Mouse (Mus musculus): ENCODE data around the gene Atg9b.
"Not testable (repeated sequence)": the region's sequence is repeated elsewhere in the genome, so short reads cannot be mapped to it uniquely, and the experiment has no call there.

Atg9b gene

GRCm38 (mm10) chr5:24405389-24405876 lies 13.5 kb upstream of the Atg9b start:
- DNase-seq (ENCODE audit: low read depth in 1 of 2, low spot score in 2 of 2) = no peak

DNA sequence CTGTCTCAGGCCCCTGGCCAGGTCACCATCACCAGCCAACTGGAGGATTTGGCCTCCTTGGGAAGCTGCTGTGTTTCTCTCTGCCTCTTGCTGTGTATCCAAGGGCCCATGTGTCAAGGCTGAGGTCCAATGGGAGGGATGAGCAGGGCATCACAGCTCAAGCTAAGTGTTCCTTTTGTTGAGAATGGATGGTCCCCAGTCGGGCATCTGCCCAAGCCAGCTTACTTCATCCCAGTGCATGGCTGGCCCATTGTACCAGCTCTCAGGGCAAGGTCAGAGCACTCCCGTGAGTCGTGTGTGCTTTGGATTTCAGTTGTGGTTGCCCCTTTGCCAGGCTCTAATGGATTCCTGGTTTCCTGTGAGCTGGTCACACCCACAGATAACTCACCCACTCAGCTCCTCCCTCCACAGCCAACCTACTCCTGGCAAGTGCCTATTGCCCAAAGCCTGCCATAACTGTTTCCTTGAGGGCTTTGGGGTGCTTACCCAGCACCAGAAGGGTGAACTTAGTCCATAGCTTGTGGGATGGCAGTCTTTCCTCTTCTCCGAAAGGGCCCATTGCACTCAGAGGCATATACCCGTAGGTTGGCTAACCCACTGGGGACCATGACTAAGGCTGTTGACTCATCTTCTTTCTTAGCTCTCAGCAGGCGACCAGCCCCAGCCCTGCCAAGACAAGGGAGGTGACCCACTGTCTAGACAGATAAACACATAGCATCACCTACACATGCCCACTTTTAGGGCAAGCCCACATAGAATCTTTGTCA lies 12.8 kb upstream of the Atg9b start:
- no peak for DNase-seq (ENCODE audit: low read depth in 1 of 2, low spot score in 2 of 2)

DNA sequence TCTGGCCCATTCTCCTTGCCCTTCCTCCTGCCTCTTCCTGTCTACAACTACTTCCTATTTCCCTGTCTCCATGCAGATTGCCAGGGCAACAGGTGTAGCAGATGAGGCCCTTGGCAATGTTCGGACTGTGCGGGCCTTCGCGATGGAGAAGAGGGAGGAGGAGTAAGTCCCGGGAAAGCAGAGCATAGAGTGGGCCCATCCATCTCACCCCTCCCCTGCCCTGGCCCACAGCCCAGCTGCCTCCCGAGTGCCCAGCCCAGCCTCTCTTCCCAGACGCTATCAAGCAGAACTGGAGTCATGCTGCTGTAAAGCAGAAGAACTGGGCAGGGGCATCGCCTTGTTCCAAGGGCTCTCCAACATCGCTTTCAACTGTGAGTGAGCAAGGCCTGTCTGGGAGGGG lies 10.0 kb upstream of the Atg9b start:
- DNase-seq (ENCODE audit: low read depth in 1 of 2, low spot score in 2 of 2) = no peak

DNA sequence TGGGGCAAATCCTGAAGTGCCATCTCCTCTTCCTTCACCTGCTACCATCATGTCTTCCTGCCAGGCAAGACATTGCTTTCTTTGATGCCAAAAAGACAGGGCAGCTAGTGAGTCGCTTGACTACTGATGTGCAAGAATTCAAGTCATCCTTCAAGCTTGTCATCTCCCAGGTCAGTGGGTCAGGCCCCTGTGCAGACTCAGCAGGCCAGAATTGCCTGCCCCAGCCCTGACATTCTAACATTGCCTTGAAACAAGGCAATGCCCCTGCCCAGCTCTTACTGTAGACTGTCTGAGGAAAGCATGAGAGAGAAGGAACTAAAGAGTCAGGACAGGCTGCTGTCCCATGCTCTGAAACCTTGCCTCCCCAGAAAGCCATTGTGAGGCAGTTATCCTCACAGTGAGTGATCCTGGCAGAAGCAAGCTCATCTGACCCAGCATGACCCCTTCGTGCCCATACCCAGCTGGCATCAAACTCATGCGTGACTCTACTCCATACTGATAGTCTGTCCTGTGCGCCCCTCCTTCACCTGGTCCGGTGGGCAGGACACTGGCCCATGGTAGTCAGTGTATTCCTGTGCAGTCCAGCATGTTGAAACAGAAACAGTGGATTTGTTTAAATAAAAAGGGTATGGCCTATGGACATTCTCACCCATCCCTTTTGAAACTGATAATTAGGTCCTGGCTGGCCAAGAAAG lies 9.1 kb upstream of the Atg9b start:
- no peak for DNase-seq (ENCODE audit: low read depth in 1 of 2, low spot score in 2 of 2)

DNA sequence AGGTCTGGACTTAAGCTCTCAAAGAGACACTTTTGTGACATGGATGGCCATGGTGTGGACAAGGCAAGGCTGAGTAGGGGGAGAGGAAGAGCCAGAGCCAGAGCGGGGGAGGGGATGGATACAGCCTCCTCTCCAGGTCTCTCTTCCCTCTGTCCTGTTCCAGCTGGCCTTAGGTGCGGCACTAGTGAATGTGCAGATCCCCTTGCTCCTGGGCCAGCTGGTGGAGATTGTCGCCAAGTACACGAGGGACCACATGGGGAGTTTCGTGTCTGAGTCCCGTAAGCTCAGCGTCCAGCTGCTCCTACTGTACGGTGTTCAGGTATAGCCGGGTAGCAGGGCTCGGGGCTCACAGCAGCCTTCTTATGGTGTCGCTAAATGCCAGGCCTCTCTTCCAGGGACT lies 8.4 kb upstream of the Atg9b start:
- no peak for DNase-seq (ENCODE audit: low read depth in 1 of 2, low spot score in 2 of 2)

- DNase-seq (ENCODE audit: low read depth in 1 of 2, low spot score in 2 of 2) = no peak
Measured at GRCm38 (mm10) chr5:24399686-24400085, 7.7 kb upstream of the Atg9b start.

GRCm38 (mm10) chr5:24396254-24396653 lies 4.3 kb upstream of the Atg9b start:
- DNase-seq (ENCODE audit: low read depth in 1 of 2, low spot score in 2 of 2) = not testable (repeated sequence)

GRCm38 (mm10) chr5:24394165-24394894 lies 2.4 kb upstream of the Atg9b start:
- DNase-seq (ENCODE audit: low read depth in 1 of 2, low spot score in 2 of 2) = peak; percentile 83 to 85

DNA sequence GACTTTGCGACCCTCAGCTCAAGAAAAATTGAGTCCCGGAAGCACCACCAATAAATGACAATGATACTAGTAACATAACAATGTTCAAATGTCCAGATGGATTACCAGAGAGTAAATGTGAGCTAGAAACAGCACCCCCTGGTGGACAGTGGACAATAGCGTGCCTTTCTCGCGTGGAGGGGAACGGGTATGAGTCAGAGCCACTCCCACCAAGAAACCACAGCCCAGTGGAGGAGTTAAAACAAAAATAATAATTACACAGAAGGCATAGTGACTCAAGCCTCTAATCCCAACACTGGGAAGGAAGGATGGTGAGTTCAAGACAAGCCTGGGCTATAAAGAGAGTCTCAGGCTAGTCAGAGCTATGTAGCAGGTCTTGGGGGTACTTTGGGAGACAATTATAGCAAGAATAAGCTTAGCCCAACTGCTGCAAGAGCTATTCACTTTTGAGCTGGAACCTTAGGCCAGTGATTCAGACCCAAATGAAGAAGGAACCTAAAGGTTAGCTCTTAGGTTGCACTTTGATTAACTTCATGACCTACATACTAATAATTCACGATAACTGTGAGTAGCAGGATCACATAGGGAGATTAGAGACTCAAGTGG lies 1.6 kb upstream of the Atg9b start, which contains the start of gene Abcb8:
TSS of gene Abcb8 (plus strand) at position 272 of the 606 bp plus-strand sequence.
- peak; percentile 80 for DNase-seq (ENCODE audit: low read depth in 1 of 2, low spot score in 2 of 2)

DNA sequence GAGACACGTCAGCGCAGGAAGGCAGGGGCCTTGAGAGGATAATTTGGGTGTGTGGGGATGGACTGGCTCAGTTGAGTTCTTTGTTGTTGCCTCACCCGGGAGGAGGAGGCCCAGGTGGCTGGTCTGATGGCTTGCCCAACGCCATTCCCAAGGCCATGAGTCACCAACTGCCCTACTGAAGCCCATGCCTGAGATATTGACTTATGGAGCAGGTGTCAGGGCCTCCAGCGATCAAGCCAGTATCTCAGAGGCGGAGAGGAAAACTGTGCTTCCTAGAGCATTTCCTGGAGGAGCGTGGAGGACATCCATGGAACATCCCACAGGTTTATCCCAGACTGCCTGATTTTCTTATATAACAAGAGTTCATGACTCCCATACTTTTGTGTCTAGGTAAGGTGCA lies 781 bp upstream of the Atg9b start:
- no peak for DNase-seq (ENCODE audit: low read depth in 1 of 2, low spot score in 2 of 2)

DNA sequence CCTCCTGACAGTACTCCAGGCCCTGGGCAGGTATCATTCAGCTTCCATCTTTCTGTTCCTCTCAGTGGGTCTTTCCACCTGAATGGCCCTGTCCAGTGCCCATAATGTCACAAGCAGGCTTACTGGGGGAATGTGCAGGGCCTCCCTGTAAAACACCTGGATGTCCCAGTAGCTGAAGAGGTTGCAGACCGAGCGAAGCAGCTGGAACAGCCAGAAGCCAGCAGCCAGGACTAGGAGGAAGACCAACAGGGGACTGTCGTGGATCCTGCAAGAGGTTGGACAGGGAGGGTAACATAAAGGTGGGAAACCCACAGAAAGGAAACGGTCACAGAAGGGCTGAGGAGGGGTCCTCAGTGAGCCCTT lies 2.3 kb downstream of the Atg9b start:
- DNase-seq (ENCODE audit: low read depth in 1 of 2, low spot score in 2 of 2) = no peak

- peak; percentile 44 to 53 for DNase-seq (ENCODE audit: low read depth in 1 of 2, low spot score in 2 of 2)
Measured at GRCm38 (mm10) chr5:24389011-24389657, 2.8 kb downstream of the Atg9b start.

- DNase-seq (ENCODE audit: low read depth in 1 of 2, low spot score in 2 of 2) = no peak
Measured at GRCm38 (mm10) chr5:24388246-24388915, 3.6 kb downstream of the Atg9b start.

DNA sequence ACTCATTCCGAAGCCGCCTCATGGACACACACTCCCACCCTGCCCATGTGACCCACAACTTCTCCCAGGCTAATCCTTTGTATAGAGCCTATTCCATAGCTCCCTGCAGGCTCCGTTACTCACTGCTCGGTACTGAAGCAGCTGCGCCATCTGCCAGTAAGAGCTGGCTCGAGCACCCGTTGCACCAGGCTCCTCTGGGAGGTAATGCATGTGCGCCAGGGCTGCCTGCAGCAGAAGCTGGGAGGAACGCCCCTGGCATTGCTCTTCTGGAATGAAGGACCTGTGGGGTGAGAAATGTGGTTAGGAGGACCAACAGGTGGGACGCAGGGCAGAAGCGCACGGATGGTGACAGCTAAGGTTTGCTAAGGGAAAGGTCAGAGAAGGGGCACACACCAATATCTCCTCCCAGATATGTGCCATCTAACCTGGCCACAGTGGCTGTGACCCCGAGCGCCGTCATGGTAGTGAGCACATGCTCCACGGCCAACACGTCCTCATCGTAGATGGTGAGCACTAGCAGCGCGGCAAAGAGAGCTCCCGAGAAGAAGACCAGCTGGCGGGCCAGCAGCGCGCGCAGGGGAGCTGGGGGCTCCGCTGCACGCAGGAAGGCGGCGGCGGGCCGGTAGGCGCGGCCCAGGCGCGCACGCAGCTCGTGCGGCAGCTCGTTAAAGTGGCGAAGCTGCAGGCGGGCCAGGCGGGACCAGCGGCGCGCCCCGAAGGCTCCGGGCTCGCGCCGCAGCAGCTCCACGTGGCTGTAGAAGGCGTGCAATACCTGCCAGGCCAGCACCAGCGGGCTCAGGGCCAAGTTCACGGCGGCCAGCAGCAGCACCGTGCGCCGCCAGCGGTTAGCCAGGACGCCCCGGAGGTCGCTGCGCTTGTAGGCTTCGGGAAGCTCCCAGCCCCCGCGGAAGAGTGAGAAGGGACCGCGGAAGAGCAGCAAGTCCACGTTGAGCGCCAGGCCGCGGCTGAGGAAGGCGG lies 4.4 kb downstream of the Atg9b start:
- DNase-seq (ENCODE audit: low read depth in 1 of 2, low spot score in 2 of 2) = no peak

DNA sequence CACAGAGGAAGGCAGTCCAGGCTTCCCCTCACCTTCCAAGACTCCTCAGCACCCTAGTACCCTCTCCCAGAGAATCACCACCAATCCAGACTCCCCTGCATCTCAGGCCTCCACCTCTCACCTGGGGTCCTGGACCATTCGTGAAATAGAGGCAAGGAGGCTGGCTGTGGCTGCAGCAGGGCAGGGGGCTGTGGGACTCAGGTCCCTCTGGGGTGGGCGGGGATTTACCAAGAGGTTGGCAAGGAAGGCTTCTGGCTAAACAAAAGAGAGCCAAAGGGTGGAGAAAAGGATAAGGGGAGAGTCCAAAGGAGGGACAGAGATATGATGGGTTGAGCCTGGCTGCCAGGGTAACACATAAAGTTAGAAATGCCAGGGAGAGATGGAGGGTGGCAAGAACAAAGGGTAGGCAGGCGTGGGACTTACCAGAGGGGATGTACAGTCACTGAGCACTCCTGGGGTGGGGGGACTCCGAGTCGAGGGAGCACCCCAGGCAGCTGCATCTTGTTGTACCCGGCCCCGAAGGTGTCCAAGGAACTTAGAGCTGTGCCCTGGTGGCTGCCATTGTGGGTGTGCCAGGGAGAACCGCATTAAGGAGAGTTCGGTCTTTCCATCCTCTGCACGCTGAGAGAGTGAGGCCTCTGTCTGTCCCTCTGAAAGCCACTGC lies 5.9 kb downstream of the Atg9b start:
- no peak for DNase-seq (ENCODE audit: low read depth in 1 of 2, low spot score in 2 of 2)

DNA sequence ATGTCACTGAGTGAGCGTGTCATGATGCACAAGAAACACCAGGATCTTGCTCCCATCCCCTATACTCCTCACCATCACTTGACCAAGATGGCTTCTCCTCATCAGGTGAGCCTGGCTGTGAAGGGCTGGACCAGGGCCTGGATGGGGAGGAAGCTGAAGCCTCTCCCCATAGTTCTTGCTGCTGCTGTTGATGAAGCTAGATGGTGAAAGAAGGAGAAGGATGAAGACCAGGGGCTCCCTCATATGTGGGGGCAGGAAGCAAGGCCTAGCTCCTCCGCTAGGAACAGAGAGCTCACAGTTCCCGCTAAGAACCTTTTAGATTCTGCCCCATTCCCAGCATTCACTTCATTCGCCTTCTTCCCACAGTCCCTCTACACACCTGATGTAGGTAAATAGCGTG lies 6.6 kb downstream of the Atg9b start:
- DNase-seq (ENCODE audit: low read depth in 1 of 2, low spot score in 2 of 2) = no peak

- no peak for DNase-seq (ENCODE audit: low read depth in 1 of 2, low spot score in 2 of 2)
Measured at GRCm38 (mm10) chr5:24384407-24384806, 7.5 kb downstream of the Atg9b start.

- DNase-seq (ENCODE audit: low read depth in 1 of 2, low spot score in 2 of 2) = peak; percentile 87 to 89
Measured at GRCm38 (mm10) chr5:24383026-24383859, 8.7 kb downstream of the Atg9b start.

Measured in monocyte, adult 2 months (primary cell).